Mouse (Mus musculus): ENCODE measurements around the gene Tef.

Tef gene

GRCm38 (mm10) chr15:81851375-81851774 lies 49.2 kb downstream of the Tef start:
- DNase-seq = no peak

DNA sequence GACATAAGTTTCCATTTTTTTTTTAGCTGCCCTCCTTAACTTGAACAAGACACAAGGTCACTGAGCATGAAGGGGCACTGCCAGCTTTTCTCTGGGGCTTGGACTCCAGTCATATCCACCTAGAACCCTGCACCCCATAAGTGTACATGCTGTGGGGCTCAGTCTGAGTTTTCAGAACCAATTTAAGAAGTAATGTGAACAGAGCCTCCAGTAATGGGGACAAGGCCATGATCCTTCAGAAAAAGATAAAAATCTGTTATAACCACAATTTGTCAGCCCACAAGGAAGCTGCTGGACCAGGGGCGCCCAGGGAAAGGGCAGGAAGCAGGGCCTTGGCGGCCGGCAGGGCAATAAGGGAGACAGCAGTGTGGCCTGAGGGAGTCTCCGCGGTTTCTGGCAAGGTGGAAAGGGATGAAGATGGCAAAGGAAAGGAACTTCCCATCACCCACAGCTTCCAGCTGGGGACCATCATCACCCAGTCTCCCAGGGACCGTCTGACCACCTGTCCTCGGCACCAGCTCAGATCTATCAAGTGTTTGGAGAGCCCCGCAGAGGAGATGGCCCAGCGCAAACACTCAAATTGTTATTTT lies 50.3 kb downstream of the Tef start:
- no peak for DNase-seq

GRCm38 (mm10) chr15:81853081-81853480 lies 50.9 kb downstream of the Tef start:
- DNase-seq = no peak

DNA sequence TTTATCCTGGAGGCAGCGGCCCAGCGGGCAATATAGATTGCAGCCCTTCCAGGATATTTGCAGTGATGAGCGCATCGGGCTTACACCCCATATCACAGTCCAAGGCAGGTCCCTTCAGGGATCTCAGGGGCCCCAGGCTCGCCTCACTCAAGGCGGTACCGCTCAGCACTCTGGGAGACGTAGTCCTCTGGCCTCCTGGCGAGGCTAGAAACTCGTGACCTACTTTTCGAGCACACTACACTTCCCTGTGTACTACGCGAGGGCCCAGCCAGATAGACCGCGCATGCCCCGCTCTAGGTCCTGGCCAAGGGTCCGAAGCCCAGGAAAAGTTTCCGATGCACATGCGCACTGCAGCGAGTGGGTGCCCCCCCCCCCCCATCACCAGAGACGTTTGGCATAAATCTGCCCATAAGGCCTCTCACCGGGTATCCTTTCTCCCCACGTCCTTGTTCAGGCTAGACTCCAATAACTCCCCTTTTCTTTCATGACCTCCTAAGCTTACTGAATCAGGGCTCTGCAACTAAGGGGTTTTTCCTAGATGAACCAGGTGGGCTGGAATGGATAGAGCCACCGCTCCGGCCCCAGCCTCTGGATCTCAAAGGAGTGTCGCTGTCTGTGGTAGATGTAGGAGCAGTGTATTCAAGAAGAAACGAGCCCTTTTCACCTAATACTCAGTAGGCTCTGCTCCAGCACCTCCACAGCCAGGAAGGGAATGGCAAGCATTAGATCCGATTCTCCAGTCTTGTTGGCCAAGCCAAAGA lies 54.0 kb downstream of the Tef start:
- DNase-seq = peak; percentile 91

DNA sequence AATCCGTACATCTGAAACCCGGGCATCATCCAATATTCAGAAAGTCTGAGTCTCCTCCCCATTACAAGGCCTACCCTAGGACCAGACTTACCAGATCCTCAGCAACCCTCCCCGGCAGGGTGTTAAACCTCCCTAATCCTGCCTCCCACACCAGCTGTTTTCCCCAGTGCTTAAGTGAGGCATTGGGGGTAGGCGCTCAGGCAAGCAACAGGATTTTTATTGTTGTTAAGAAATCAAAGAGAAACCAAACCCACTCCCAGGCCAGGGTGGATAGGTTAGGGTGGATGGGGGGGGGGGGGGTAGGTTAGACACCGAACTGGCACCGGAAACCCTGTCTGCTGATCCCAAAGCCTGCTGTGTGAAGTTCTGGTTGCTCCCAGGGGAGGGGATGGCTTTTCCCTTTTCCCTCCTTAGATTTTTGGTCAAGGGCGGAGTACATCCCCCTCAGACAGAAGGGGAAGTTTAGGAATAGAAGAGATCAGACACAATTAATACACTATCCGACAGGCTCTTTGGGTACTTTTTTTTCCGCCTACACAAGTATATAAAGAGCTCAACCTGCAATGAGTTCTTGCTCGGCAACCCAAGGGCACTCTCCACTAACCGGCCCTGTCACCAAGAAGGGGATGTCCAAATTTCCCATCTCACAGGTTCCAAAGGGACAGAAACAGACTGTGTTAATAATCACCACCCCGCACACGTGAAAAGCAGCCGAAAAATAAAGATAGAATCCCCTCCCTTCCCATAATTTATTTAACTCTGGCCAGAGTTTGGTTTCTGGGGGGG lies 54.9 kb downstream of the Tef start:
- peak; percentile 33 for DNase-seq

DNA sequence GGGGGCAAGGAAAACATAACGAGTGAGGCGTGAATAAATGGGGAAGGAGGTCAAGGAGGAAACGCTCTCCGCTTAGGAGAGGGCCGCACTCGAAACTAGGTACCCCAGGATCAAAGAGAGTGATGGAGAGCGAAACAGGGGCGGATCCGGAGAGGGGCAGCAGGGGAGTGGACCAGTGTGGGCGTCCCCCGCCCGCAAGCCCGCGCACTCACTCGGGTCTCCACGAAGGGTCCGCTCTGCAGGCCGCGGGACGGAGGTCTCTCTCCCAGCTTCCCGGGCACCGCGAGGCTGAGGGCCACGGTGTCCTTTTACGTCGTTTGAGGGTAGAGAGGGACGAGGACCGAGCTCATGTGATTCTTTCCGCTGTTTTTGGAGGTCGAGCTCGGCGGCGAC lies 55.5 kb downstream of the Tef start:
- DNase-seq = peak; percentile 72

GRCm38 (mm10) chr15:81858138-81858516 lies 55.9 kb downstream of the Tef start:
- peak; percentile 93 for DNase-seq

DNA sequence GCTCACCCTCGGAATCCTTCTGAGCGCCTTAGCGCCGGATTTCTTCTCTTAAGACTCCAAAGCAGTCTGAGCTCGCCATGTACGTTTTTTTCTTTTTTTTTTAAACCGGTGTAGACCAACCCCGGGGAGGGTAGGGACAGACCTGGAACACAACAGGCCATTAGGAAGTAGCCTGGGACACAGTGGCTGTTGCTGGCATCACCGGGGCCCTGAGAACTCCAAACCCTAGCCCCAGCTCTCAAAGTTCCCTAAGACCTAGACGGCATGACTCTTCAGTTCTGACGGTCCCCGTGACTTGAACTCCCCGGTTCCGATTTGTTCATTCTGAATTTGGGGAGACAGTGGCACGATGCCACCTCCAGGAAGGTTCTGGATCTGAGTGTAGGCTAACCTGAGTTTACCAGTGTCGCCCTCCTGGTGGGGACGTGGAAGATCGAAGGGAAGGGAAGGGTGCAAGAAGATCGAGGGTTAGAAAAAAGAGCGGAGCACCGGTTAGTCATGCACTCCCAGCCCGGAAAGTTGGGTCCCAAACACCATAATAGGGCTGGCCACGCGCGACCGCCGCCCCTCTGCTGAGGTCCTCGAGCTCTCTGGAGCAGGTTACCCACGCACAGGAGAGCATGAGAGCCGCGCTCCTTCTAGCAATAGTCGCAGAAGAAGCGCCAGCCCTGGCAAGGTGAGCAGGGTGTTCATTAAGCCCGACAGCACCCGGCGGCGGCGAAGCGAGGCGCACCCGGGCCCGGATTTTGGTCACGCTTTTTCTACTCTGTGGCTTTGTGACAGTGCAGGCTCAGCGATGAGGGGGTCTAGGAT lies 56.5 kb downstream of the Tef start, which contains the start of gene Tob2:
Gene Tob2, minus strand, starts transcription at position 280 of the 813 bp plus-strand sequence.
- peak; percentile 69 for DNase-seq

DNA sequence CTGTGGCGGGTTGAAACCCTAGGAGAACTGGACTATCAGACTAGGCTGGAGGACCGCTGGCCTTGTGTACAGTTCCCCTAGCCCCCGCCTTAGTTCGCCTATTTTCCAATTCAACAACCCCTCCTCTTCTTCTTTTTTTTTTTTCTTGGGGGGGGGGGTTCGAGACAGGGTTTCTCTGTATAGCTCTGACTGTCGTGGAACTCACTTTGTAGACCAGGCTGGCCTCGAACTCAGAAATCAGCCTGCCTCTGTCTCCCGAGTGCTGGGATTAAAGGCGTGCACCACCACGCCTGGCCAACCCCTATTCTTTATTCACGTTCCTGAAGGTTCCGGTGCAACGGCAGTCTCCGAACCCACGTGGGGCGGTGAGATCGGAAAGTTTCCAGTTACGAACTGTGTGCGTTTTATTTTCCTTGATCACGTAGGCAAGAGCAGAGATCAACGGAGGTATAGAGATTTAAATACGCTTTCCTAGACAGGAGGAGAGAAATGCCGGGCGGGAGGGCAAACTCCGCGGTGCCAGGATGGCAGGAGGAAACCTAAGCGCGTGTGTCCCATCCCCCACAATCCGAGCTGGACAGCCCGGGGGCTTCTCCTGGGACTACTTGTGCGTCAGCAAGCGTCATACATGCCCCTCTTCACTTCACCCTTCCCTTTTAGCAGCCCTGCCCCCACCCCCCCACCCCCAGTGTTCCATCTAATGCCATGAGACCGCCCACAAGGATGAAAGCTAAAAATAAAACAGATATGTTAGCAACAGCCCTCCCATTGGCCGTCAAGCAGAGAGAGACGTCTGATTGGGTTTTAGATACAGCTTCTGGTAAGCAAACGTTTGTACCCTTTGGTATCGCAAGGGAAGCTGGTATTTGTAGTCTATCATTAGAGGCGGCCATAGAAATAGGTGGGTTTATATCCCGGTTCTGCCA lies 57.4 kb downstream of the Tef start:
- peak; percentile 86 for DNase-seq

GRCm38 (mm10) chr15:81860471-81861135 lies 58.4 kb downstream of the Tef start:
- no peak for DNase-seq

DNA sequence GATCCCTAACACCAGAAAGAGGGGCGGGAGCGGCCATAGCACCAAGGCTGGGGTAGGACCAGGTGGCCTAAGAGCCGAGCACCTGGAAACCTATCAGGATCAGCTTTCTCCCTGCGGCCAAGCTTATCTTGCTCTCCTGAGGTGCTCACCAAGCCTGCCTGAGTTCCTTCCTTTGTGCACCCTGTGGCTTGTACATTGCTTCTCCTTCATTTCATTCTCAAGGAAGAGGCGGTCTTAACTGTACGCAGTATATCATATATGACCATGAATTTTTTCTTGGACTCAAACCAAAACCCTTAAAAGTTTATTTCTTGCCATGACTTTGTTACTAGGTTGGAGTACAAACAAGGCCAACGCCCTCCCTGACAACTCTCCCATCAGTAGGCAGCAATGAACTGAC lies 62.0 kb downstream of the Tef start:
- no peak for DNase-seq

- DNase-seq = no peak
Observed at GRCm38 (mm10) chr15:81869985-81870384, 67.8 kb downstream of the Tef start.

GRCm38 (mm10) chr15:81871604-81872261 lies 69.5 kb downstream of the Tef start, which contains the start of gene Phf5a:
Phf5a (minus strand) TSS chr15:81871911.
- peak; percentile 95 for DNase-seq

GRCm38 (mm10) chr15:81872262-81873136 lies 70.3 kb downstream of the Tef start, which contains the start of gene Aco2:
Aco2 (plus strand) TSS chr15:81872309.
- peak; percentile 99 for DNase-seq
